Mouse (Mus musculus) neural tube, embryonic 12.5 days (tissue): ENCODE measurements around the gene Epb41l1. TPM values are rescaled to one million over a fixed set of nuclear protein-coding genes. Genes with fewer than 3 reads are reported as not detected.
"Not testable (repeated sequence)": the region's sequence is repeated elsewhere in the genome, so short reads cannot be mapped to it uniquely, and the experiment has no call there.

Experiments used
- ATAC-seq: fragments of 200-750 bp; cut with Nextera tagmentation; 2 replicates; pipeline ENCODE4 v1.8.0; 2017; ENCODE audit warnings: low read depth, mild to moderate bottlenecking, moderate TSS enrichment, moderate library complexity; ENCODE audit not compliant: low FRiP score
- H3K27ac ChIP-seq: fragments of 300-500 bp; sonication (generic); 2 replicates; pipeline ENCODE4 v1.5.1; 2016
- H3K27me3 ChIP-seq: fragments of 300-500 bp; sonication (generic); replicated peaks from 2 replicates; pipeline ENCODE4 v1.6.1; 2016; ENCODE audit warnings: mild to moderate bottlenecking
- H3K36me3 ChIP-seq: fragments of 300-500 bp; sonication (generic); 2 replicates; pipeline ENCODE4 v1.6.1; 2016; ENCODE audit warnings: mild to moderate bottlenecking
- H3K4me1 ChIP-seq: fragments of 300-500 bp; sonication (generic); 2 replicates; pipeline ENCODE4 v1.6.1; 2016
- H3K4me2 ChIP-seq: fragments of 300-500 bp; sonication (generic); replicated peaks from 2 replicates; pipeline ENCODE4 v1.6.1; 2016; ENCODE audit warnings: mild to moderate bottlenecking
- H3K4me3 ChIP-seq: fragments of 300-500 bp; sonication (generic); 2 replicates; pipeline ENCODE4 v1.5.1; 2016
- H3K9ac ChIP-seq: fragments of 300-500 bp; sonication (generic); 2 replicates; pipeline ENCODE4 v1.6.1; 2016; ENCODE audit warnings: mild to moderate bottlenecking
- H3K9me3 ChIP-seq: fragments of 300-500 bp; sonication (generic); 2 replicates; pipeline ENCODE4 v1.6.1; 2016; ENCODE audit warnings: mild to moderate bottlenecking
- WGBS: fragments of 180-500 bp; shearing (Covaris S2); methylation state at CpG from one replicate; pipeline ENCODE4 v1.1.7; 2016; 5-methylcytosine and 5-hydroxymethylcytosine counted together
- polyA plus RNA-seq: library from polyadenylated mRNA; unstranded; fragments of >200 nt; fragmentation: Nextera tagmentation; extraction: Ambion mirVana; gene quantifications from 2 replicates; pipeline ENCODE4 v1.2.1, GENCODE M21; 2016

The Epb41l1 gene
- polyA plus RNA-seq, 1 experiment from 2014 or later, result 5.1 TPM

- peaks cover 29% of the 10 kb centered on the region for H3K36me3 ChIP-seq
Measured at GRCm38 (mm10) chr2:156497915-156498314, 77.2 kb downstream of the Epb41l1 start.

GRCm38 (mm10) chr2:156501025-156501424 is 80.3 kb downstream of the Epb41l1 start:
- no peak overlapping the region for H3K9ac ChIP-seq
- 0 out of 2 replicates have a peak, but pooled peaks cover 6% of the 10 kb centered on the region for H3K4me1 ChIP-seq
- H3K4me2 ChIP-seq, result no peak overlapping the region
- H3K27me3 ChIP-seq, result no peaks in the 10 kb centered on the region
- peaks cover 32% of the 10 kb centered on the region for H3K36me3 ChIP-seq
- no peak overlapping the region for H3K4me3 ChIP-seq
- H3K9me3 ChIP-seq, result no peaks in the 10 kb centered on the region
- no peak overlapping the region for H3K27ac ChIP-seq
- 89% methylated on average over 1 of the region's 1 CpGs for whole genome bisulfite sequencing
- ATAC-seq, result no peak

More at GRCm38 (mm10) chr2:156497915-156498314, 77.2 kb downstream of the Epb41l1 start:
- no peak overlapping the region for H3K9ac ChIP-seq
- no peak for ATAC-seq
- H3K27ac ChIP-seq, result no peak overlapping the region
- H3K9me3 ChIP-seq, result no peaks in the 10 kb centered on the region
- no peaks in the 10 kb centered on the region for H3K27me3 ChIP-seq
- 42% methylated on average over 5 of the region's 5 CpGs for whole genome bisulfite sequencing
- no peak overlapping the region for H3K4me2 ChIP-seq
- peaks cover 16% of the 10 kb centered on the region for H3K4me1 ChIP-seq
- H3K4me3 ChIP-seq, result no peak overlapping the region

GRCm38 (mm10) chr2:156505533-156505932 is 84.8 kb downstream of the Epb41l1 start:
- peaks cover 42% of the 10 kb centered on the region for H3K36me3 ChIP-seq
- 91% methylated on average over 13 of the region's 13 CpGs for WGBS

GRCm38 (mm10) chr2:156512028-156512427 is 91.3 kb downstream of the Epb41l1 start:
- H3K4me3 ChIP-seq, result no peak overlapping the region
- no peak for ATAC-seq
- H3K9ac ChIP-seq, result no peak overlapping the region
- H3K27ac ChIP-seq, result no peak overlapping the region
- H3K9me3 ChIP-seq, result no peaks in the 10 kb centered on the region
- WGBS, result 79% methylated on average over 7 of the region's 7 CpGs
- no peak overlapping the region for H3K4me2 ChIP-seq
- no peaks in the 10 kb centered on the region for H3K27me3 ChIP-seq
- H3K36me3 ChIP-seq, result peaks cover 40% of the 10 kb centered on the region
- no peaks in the 10 kb centered on the region for H3K4me1 ChIP-seq

More at GRCm38 (mm10) chr2:156505533-156505932, 84.8 kb downstream of the Epb41l1 start:
- Histone ChIP-seq H3K9me3 (no peaks in the 10 kb centered on the region), H3K9ac (no peak overlapping the region), H3K27ac (no peak overlapping the region), H3K4me3 (no peak overlapping the region), H3K27me3 (no peaks in the 10 kb centered on the region), H3K4me1 (no peaks in the 10 kb centered on the region), H3K4me2 (no peak overlapping the region)
- ATAC-seq, result no peak

GRCm38 (mm10) chr2:156512561-156512960 is 91.9 kb downstream of the Epb41l1 start:
- no peak overlapping the region for H3K9ac ChIP-seq
- no peak overlapping the region for H3K27ac ChIP-seq
- H3K9me3 ChIP-seq, result no peaks in the 10 kb centered on the region
- no peaks in the 10 kb centered on the region for H3K27me3 ChIP-seq
- H3K4me2 ChIP-seq, result no peak overlapping the region
- no peak for ATAC-seq
- no peaks in the 10 kb centered on the region for H3K4me1 ChIP-seq
- H3K36me3 ChIP-seq, result peaks cover 35% of the 10 kb centered on the region
- no peak overlapping the region for H3K4me3 ChIP-seq
- 72% methylated on average over 4 of the region's 6 CpGs for WGBS

- Histone ChIP-seq H3K9ac (no peak overlapping the region), H3K27ac (no peak overlapping the region), H3K4me3 (no peak overlapping the region), H3K4me1 (no peaks in the 10 kb centered on the region), H3K27me3 (no peaks in the 10 kb centered on the region), H3K9me3 (no peaks in the 10 kb centered on the region), H3K36me3 (peaks cover 27% of the 10 kb centered on the region), H3K4me2 (no peak overlapping the region)
- 88% methylated on average over 9 of the region's 9 CpGs for WGBS
- ATAC-seq, result no peak
Measured at GRCm38 (mm10) chr2:156515102-156515501, 94.4 kb downstream of the Epb41l1 start.

- Histone ChIP-seq H3K4me3 (no peak overlapping the region), H3K36me3 (peaks cover 22% of the 10 kb centered on the region), H3K27me3 (no peaks in the 10 kb centered on the region), H3K4me1 (no peaks in the 10 kb centered on the region), H3K9ac (no peak overlapping the region), H3K9me3 (no peaks in the 10 kb centered on the region), H3K27ac (no peak overlapping the region), H3K4me2 (no peak overlapping the region)
- ATAC-seq, result peak; percentile 25; the same call in 1 of the 2 replicates
- 32% methylated on average over 7 of the region's 7 CpGs for WGBS
Measured at GRCm38 (mm10) chr2:156515565-156516185, 95.0 kb downstream of the Epb41l1 start.

- not testable (repeated sequence) for H3K9me3 ChIP-seq, H3K4me3 ChIP-seq, H3K4me1 ChIP-seq, H3K9ac ChIP-seq, H3K27ac ChIP-seq, H3K27me3 ChIP-seq, H3K4me2 ChIP-seq
- 66% methylated on average over 2 of the region's 2 CpGs for WGBS
- peaks cover 19% of the 10 kb centered on the region for H3K36me3 ChIP-seq
- ATAC-seq, result peak; percentile 78
Measured at GRCm38 (mm10) chr2:156516678-156517077, 96.0 kb downstream of the Epb41l1 start.

- no peak for ATAC-seq
- H3K4me3 ChIP-seq, result no peak overlapping the region
- no peaks in the 10 kb centered on the region for H3K9me3 ChIP-seq
- peaks cover 23% of the 10 kb centered on the region for H3K36me3 ChIP-seq
- no peaks in the 10 kb centered on the region for H3K27me3 ChIP-seq
- 84% methylated on average over 6 of the region's 6 CpGs for WGBS
- no peak overlapping the region for H3K27ac ChIP-seq
- H3K9ac ChIP-seq, result no peak overlapping the region
- no peak overlapping the region for H3K4me2 ChIP-seq
- H3K4me1 ChIP-seq, result no peaks in the 10 kb centered on the region
Measured at GRCm38 (mm10) chr2:156518306-156518705, 97.6 kb downstream of the Epb41l1 start.

GRCm38 (mm10) chr2:156519584-156519983 is 98.9 kb downstream of the Epb41l1 start:
- Histone ChIP-seq H3K4me1 (no peaks in the 10 kb centered on the region), H3K27ac (no peak overlapping the region), H3K9me3 (no peaks in the 10 kb centered on the region), H3K4me3 (no peak overlapping the region), H3K36me3 (peaks cover 19% of the 10 kb centered on the region), H3K9ac (no peak overlapping the region), H3K27me3 (no peaks in the 10 kb centered on the region), H3K4me2 (no peak overlapping the region)
- ATAC-seq, result no peak
- 86% methylated on average over 5 of the region's 5 CpGs for WGBS

- no peak overlapping the region for H3K4me3 ChIP-seq
- H3K4me2 ChIP-seq, result no peak overlapping the region
- H3K4me1 ChIP-seq, result no peaks in the 10 kb centered on the region
- peaks cover 16% of the 10 kb centered on the region; the same call in 1 of the 2 replicates for H3K36me3 ChIP-seq
- no peaks in the 10 kb centered on the region for H3K9me3 ChIP-seq
- 90% methylated on average over 11 of the region's 11 CpGs for WGBS
- no peak overlapping the region for H3K9ac ChIP-seq
- no peaks in the 10 kb centered on the region for H3K27me3 ChIP-seq
- H3K27ac ChIP-seq, result no peak overlapping the region
- ATAC-seq, result no peak
Measured at GRCm38 (mm10) chr2:156522994-156523393, 102.3 kb downstream of the Epb41l1 start.

- 51% methylated on average over 3 of the region's 3 CpGs for WGBS
- no peak overlapping the region for H3K4me3 ChIP-seq
- H3K27me3 ChIP-seq, result no peaks in the 10 kb centered on the region
- peaks cover 16% of the 10 kb centered on the region; the same call in 1 of the 2 replicates for H3K36me3 ChIP-seq
- H3K27ac ChIP-seq, result no peak overlapping the region
- H3K4me1 ChIP-seq, result no peaks in the 10 kb centered on the region
- H3K9ac ChIP-seq, result no peak overlapping the region
- H3K4me2 ChIP-seq, result no peak overlapping the region
- no peak for ATAC-seq
- H3K9me3 ChIP-seq, result no peaks in the 10 kb centered on the region
Measured at GRCm38 (mm10) chr2:156524078-156524477, 103.4 kb downstream of the Epb41l1 start.

- no peak overlapping the region for H3K27ac ChIP-seq
- ATAC-seq, result no peak
- H3K36me3 ChIP-seq, result 0 out of 2 replicates have a peak, but pooled peaks cover 2% of the 10 kb centered on the region
- no peaks in the 10 kb centered on the region for H3K4me1 ChIP-seq
- WGBS, result 50% methylated on average over 2 of the region's 2 CpGs
- no peak overlapping the region for H3K4me3 ChIP-seq
- no peaks in the 10 kb centered on the region for H3K27me3 ChIP-seq
- no peak overlapping the region for H3K9ac ChIP-seq
- no peak overlapping the region for H3K4me2 ChIP-seq
- H3K9me3 ChIP-seq, result no peaks in the 10 kb centered on the region
Measured at GRCm38 (mm10) chr2:156529726-156530125, 109.0 kb downstream of the Epb41l1 start.
